Mouse (Mus musculus) kidney, adult 2 months (tissue): ENCODE measurements at regions not wholly inside any gene's neighbourhood (a gene's known extent, or its start where the extent isn't known, plus 50 kb on each side); places are given as distances from the start of the nearest gene placed in this dataset.

ENCODE experiments used
- CTCF ChIP-seq: fragments of 200-500 bp; conservative IDR thresholded peaks from 2 replicates; pipeline ENCODE4 v1.5.1; 2011; ENCODE audit warnings: low read depth, mild to moderate bottlenecking, control low read depth, low read length, moderate library complexity, mixed read lengths; ENCODE audit not compliant: insufficient read depth, insufficient read length
- POLR2A ChIP-seq: fragments of 200-500 bp; IDR thresholded peaks from one replicate; pipeline ENCODE4 v1.6.1; 2011; ENCODE audit warnings: low read depth, low read length, control low read depth

DNA sequence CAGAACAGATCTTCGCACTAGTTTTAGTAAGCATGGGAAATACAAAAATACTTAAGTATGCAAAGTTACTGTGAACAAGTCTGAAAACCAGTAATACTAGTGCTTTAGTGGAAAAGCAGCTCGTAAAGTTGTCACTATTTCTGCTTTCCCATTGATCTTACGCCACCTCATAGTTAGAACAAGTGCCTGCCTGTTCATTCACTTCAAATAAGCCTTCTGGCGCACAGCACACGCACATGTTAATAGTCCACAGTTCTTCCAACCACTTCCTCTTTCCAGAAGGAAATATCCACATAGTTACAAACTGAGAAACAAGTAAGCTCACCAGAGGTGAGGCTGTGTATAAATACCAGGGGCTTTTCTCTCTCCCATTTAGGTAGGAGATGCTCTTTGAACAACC is 182.9 kb upstream of the Rsrc1 start:
- TF ChIP-seq CTCF (no peak), POLR2A (no peak)
